Mouse (Mus musculus) ovary, postnatal 10 days (tissue): ENCODE measurements around the gene St3gal2.
A peak's percentile ranks its signal among the peaks of the same experiment; 100 is the strongest.
"Not testable (repeated sequence)": the region's sequence is repeated elsewhere in the genome, so short reads cannot be mapped to it uniquely, and the experiment has no call there.

ENCODE experiments used
- DNase-seq: peaks from one replicate; pipeline ENCODE4 v3.0.0; 2022; ENCODE audit warnings: low spot score

The St3gal2 gene

DNA sequence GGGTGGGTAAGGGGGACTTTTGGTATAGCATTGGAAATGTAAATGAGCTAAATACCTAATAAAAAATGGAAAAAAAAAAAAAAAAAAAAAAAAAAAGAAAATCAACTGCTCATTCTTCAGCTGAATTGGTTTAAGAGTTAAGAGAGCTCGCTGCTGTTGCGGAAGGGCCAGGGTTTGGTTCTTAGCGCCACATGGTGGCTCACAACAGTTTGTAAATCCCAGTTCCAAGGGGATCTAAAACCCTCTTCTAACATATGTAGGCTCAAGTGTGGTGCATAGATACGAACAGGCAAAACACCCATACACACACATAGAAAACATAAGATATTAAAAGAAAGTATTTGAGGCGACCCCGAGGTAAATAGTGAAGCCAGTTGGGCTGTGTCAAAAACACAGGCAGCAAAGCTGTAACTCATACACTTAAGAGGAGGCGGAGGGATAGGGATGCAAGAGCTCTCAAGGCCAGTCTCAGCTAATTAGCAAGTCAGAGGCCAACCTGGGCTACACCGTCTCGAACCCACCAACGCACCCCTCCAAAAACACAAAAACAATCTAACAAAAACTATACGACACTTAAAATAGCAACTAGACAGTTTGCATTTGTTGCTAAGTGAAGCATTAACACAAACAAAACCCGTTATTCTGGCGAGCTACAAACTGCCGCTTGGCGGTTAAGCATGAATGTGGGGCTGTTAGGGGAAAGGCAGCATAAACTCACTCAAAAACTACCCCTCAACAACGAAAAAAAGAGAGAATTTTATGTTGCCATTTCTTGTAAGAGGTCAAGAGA, 77.1 kb downstream of the St3gal2 start:
- DNase-seq, result no peak

DNA sequence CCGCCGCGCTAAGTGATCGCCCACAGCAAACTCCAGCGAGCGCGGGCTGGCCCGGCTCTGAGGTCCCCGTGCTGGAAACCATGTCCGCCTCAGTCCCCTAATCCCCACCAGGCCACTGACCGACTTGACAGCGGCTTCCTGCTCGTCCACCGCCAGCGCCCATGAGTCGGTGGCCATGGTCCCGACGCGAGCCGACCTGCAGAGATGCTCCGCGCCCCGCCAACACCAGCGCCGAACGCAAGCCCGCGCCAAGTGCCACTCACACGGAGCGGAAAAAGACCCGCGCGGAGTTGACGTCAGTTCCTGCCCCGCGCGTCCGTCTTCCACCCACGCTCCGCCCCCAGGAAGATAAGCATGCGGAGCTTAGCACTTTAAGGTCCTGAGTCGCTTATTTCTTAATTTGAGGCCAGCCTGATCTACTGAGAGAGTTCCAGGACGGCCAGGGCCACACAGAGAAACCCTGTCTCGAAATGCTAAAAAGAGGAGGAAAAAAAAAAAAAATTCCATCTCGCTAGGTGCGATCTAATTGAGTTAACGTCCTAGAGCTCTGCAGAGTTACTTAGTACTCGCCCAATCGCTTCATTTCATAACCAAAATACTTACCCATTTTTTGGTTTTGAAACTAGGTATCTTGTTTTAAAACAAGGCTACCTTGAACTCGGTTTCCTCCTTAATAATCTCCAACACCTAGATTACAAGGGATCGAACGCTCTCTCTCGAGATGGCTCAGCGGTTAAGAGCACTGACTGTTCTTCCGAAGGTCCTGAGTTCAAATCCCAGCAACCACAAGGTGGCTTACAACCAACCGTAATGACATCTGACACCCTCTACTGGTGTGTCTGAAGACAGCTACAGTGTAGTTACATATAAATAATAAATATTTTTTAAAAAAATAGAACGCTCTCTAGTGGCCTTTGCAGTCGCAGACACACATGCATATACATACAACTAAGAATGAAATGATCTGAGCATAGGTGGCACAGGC, 78.1 kb downstream of the St3gal2 start, which contains the start of gene Ddx19a:
Gene Ddx19a (minus strand): TSS at position 254 of the 985 bp plus-strand sequence.
- peak; percentile 73 for DNase-seq

DNA sequence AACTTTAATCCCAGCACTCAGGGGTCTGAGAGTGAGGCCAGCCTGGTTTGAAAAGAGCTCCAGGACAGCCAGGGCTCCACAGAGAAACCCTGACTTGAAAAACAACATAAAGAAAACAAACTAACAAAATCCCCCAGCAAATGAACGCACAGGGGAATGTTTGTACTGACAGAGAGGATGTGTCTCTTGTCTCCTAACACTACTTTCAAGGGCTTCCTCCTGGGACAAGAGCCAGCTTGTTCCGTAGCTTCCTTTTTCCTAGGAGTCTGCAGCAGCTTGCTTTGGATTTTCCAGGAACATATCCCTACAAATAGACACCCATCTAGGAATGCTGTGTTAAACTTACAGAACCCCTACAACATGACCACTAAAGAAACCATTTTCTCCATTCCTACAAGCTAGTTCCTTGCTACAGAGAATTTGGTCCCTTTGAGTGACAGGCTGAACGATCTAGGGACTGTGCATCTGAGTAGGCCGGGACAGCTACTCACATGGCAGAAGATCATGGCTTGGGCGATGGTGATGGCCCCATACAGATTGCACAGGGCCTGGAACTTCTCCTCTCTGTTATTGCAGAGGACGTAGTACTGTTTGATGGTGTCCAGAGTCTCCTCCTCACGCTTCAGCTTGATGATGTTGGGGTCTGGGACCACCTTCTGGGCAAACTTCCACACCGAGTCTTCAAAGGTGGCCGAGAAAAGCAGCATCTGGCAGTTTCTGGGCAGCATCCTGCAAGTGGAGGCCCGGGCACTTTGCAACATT, 90.7 kb downstream of the St3gal2 start:
- not testable (repeated sequence) for DNase-seq
